Mouse (Mus musculus) ES-E14 (cell line): ENCODE measurements at regions not wholly inside any gene's neighbourhood (a gene's known extent, or its start where the extent isn't known, plus 50 kb on each side); places are given as distances from the start of the nearest gene placed in this dataset.

ENCODE experiments used
- DNase-seq: peaks from one replicate; pipeline ENCODE4 v3.0.0-alpha.2; 2013; ENCODE audit warnings: low read depth, low spot score
- H3K27ac ChIP-seq: 2 replicates; pipeline ENCODE4 v1.5.1; 2012; ENCODE audit warnings: low read depth, mild to moderate bottlenecking, low read length, moderate library complexity, mixed read lengths; ENCODE audit not compliant: poor library complexity, insufficient read depth, severe bottlenecking
- H3K36me3 ChIP-seq: 2 replicates; pipeline ENCODE4 v1.6.1; 2012; ENCODE audit warnings: mild to moderate bottlenecking, low read length, moderate library complexity, mixed read lengths; ENCODE audit not compliant: control insufficient read depth, poor library complexity, insufficient read depth, severe bottlenecking
- H3K4me1 ChIP-seq, 2 experiments: fragments of 150-350 bp in 1 of 2; sonication (generic) in 1 of 2; 2 replicates each; pipeline ENCODE4 v1.6.1; 2012; ENCODE audit warnings: low read length in 2 of 2, mild to moderate bottlenecking in 1 of 2, mixed read lengths in 1 of 2; ENCODE audit not compliant: control insufficient read depth in 2 of 2, insufficient read depth in 2 of 2, poor library complexity in 1 of 2
- H3K4me3 ChIP-seq, 2 experiments: fragments of 150-350 bp in 1 of 2; sonication (generic) in 1 of 2; 2 replicates each; pipeline ENCODE4 v1.5.1; 2012; ENCODE audit warnings: low read length in 2 of 2, low read depth in 1 of 2, mild to moderate bottlenecking in 1 of 2, mixed read lengths in 1 of 2; ENCODE audit not compliant: insufficient read depth in 1 of 2, poor library complexity in 1 of 2, severe bottlenecking in 1 of 2
- H3K9ac ChIP-seq: 2 replicates; pipeline ENCODE4 v1.6.1; 2012; ENCODE audit warnings: low read depth, mild to moderate bottlenecking, low read length, mixed read lengths; ENCODE audit not compliant: poor library complexity, insufficient read depth, severe bottlenecking
- H3K9me3 ChIP-seq: fragments of 150-350 bp; sonication (generic); 2 replicates; pipeline ENCODE4 v1.6.1; 2012; ENCODE audit warnings: low read depth, mild to moderate bottlenecking, low read length; ENCODE audit not compliant: control insufficient read depth, insufficient read depth
- CHD2 ChIP-seq: IDR thresholded peaks from 2 replicates; pipeline ENCODE4 v1.6.1; 2014; ENCODE audit warnings: mild to moderate bottlenecking, low read depth, low read length, inconsistent platforms
- HCFC1 ChIP-seq: IDR thresholded peaks from 2 replicates; pipeline ENCODE4 v1.6.1; 2012; ENCODE audit warnings: low read length, inconsistent platforms, borderline replicate concordance; ENCODE audit not compliant: insufficient read depth
- MAFK ChIP-seq: IDR thresholded peaks from 2 replicates; pipeline ENCODE4 v1.6.1; 2014; ENCODE audit warnings: mild to moderate bottlenecking, low read depth, low read length, inconsistent platforms; ENCODE audit not compliant: insufficient read depth
- ZC3H11A ChIP-seq: IDR thresholded peaks from 2 replicates; pipeline ENCODE4 v1.6.1; 2012; ENCODE audit warnings: low read depth, mild to moderate bottlenecking, inconsistent platforms, low read length, borderline replicate concordance
- ZNF384 ChIP-seq: IDR thresholded peaks from 2 replicates; pipeline ENCODE4 v1.6.1; 2012; ENCODE audit warnings: low read depth, low read length, inconsistent platforms
- in situ Hi-C, 2 experiments: fragments of 600-800 bp; cut with MboI; formaldehyde crosslinking; loops; one replicate each; pipeline ENCODE4 v1.15.1; 2025; ENCODE audit warnings: low sequenced_read_pairs in 2 of 2, inconsistent platforms in 1 of 2; ENCODE audit not compliant: unreplicated experiment in 2 of 2

DNA sequence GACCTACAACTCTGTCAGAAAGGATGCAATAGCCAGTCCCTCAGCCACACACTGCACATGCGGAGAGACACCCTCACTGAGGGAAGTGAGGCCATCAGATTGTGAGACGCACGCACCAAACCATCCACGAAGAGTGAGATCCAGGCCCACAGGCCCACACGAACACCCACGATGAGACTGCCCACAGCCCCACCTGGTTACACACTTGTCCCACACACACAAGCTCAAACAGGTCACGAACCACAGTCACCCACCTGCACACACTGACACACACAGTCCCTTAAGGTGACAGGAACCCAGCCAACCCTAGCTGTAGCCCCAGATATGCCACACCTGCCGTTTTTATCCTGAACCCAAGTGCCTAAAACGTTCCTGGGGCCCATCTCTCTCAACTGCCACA, 76.8 kb downstream of the Zfp36l2 start:
- H3K36me3 ChIP-seq = no peaks in the 10 kb centered on the region
- TF ChIP-seq CHD2 (no peak), HCFC1 (no peak), MAFK (no peak), ZNF384 (no peak), ZC3H11A (no peak)
- no peak overlapping the region for H3K9ac ChIP-seq
- in situ Hi-C loops = no loop called here
- no peak overlapping the region for H3K27ac ChIP-seq
- H3K4me3 ChIP-seq = no peak overlapping the region
- no peak for DNase-seq
- H3K4me1 ChIP-seq = peaks cover 0 to 10% of the 10 kb centered on the region in 2 experiments; a peak in 1 of 4 replicates
- H3K9me3 ChIP-seq = no peaks in the 10 kb centered on the region

DNA sequence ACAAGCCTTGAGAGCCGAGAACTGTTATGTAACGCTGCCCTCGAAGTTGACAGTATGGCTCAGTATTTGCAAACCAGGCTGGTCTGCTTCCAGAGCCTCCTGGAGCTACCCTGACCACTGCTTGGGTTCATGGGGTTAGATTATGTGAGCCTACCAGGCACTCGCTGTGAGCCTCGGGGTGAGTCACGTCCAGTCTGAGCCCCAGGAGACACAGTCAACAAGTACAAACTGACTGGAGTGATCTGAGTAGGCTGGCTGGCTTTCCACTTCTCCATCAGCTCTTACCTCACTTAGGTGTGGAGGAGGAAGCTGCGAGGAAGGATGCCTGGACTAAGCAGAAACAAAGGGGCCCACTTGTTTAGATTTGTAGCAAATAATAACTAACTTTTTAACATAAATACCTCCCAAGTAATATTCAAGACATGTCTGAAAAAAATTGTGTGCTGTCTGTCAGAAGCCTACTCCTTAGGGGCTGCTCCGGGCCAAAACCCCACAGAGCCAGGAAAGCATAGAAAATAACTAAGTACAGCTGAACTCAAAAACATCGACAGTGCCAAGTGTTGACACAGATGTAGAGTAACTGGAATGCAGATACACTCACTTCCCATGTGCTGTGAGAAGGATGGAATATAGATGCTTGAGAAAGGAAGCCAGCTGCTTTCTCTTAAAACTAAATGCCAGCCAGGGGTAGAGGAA, 77.6 kb downstream of the Zfp36l2 start:
- no peak overlapping the region for H3K27ac ChIP-seq
- H3K9me3 ChIP-seq = no peaks in the 10 kb centered on the region
- in situ Hi-C loops = no loop called here
- H3K36me3 ChIP-seq = no peaks in the 10 kb centered on the region
- H3K4me3 ChIP-seq = no peak overlapping the region
- DNase-seq = no peak
- no peak overlapping the region for H3K9ac ChIP-seq
- TF ChIP-seq ZC3H11A = no peak
- no peak for TF ChIP-seq CHD2
- no peak for TF ChIP-seq MAFK
- TF ChIP-seq HCFC1 = no peak
- TF ChIP-seq ZNF384 = no peak
- peaks cover 0 to 10% of the 10 kb centered on the region in 2 experiments; a peak in 1 of 4 replicates for H3K4me1 ChIP-seq

DNA sequence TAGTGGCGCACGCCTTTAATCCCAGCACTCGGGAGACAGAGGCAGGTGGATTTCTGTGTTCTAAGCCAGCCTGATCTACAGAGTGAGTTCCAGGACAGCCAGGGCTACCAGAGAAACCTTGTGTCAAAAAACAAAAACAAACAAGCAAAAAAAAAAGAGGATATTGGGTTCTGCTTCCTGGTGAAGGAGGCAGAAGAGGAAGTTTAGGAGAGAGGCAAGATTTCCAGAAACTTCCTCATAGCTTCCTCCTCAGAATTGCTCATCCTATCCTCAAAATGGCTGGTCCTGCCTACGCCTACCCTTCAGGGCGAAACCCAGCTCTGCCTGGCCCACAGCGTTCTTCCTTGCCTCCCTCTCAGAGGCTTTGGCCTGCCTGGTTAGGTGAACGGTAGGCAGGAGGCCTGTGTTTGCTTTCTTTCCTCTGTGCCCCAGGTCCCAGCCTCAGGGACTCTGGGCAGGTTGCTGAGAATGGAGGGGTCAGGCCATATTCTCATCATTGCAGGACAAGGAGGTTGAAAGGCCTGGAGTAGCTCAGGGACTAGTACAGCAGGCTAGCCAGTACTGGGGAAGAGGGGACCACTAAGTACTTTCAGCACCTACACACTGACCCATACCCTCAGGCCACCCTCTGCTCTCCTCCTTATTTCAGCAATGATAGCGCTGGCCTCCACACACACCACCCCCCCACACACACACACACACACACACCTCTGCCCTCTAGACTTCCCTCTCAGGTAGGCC, 79.6 kb downstream of the Zfp36l2 start:
- Histone ChIP-seq H3K27ac (no peak overlapping the region), H3K9ac (no peak overlapping the region), H3K4me1 (peaks cover 0 to 3% of the 10 kb centered on the region in 2 experiments; a peak in 1 of 4 replicates)

DNA sequence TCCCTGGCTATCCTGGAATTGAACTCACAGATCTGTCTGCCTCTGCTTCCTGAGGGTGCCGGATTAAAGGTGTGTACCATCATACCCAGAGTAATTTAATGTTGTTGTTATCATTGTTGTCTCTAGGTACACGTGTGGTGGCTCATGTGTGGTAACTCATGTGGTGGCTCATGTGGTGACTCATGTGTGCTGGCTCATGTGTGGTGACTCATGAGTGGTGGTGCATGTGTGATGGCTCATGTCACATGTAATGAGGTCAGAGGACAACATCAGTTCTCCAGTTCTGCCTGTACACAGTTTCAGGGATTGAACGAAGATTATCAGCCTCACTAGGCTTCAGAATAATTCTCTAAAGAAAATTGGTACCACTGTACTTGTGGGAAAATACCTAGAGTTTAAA, 80.2 kb downstream of the Zfp36l2 start:
- Histone ChIP-seq H3K9ac (no peak overlapping the region), H3K9me3 (no peaks in the 10 kb centered on the region), H3K27ac (no peak overlapping the region), H3K4me3 (no peak overlapping the region), H3K36me3 (no peaks in the 10 kb centered on the region), H3K4me1 (peaks cover 0 to 1% of the 10 kb centered on the region in 2 experiments; a peak in 1 of 4 replicates)
- DNase-seq = no peak
- in situ Hi-C loops = no loop called here
- TF ChIP-seq ZC3H11A (no peak), MAFK (no peak), ZNF384 (no peak), CHD2 (no peak), HCFC1 (no peak)

More for the DNA sequence above, 79.6 kb downstream of the Zfp36l2 start:
- in situ Hi-C loops = no loop called here
- Histone ChIP-seq H3K4me3 (no peak overlapping the region), H3K36me3 (no peaks in the 10 kb centered on the region), H3K9me3 (no peaks in the 10 kb centered on the region)
- DNase-seq = no peak
- TF ChIP-seq MAFK = no peak
- no peak for TF ChIP-seq HCFC1
- TF ChIP-seq CHD2 = no peak
- TF ChIP-seq ZC3H11A = no peak
- no peak for TF ChIP-seq ZNF384
